Mouse (Mus musculus) heart, embryonic 10.5 days (tissue): Measurements from ENCODE around the gene Mmgt1. TPM values are rescaled to one million over a fixed set of nuclear protein-coding genes. Genes with fewer than 3 reads are reported as not detected.

Experiments
- DNase-seq: peaks from one replicate; pipeline ENCODE4 v3.0.0-alpha.2; 2017; ENCODE audit warnings: low spot score
- H3K27ac ChIP-seq: fragments of 300-500 bp; sonication (generic); 2 replicates; pipeline ENCODE4 v1.5.1; 2016; ENCODE audit warnings: mild to moderate bottlenecking
- H3K27me3 ChIP-seq: fragments of 300-500 bp; sonication (generic); 2 replicates; pipeline ENCODE4 v1.6.1; 2016; ENCODE audit warnings: mild to moderate bottlenecking; ENCODE audit not compliant: poor library complexity, insufficient read depth, severe bottlenecking
- H3K36me3 ChIP-seq: fragments of 300-500 bp; sonication (generic); 2 replicates; pipeline ENCODE4 v1.6.1; 2016; ENCODE audit warnings: mild to moderate bottlenecking, moderate library complexity
- H3K4me1 ChIP-seq: fragments of 300-500 bp; sonication (generic); 2 replicates; pipeline ENCODE4 v1.6.1; 2016; ENCODE audit warnings: mild to moderate bottlenecking
- H3K4me3 ChIP-seq: fragments of 300-500 bp; sonication (generic); 2 replicates; pipeline ENCODE4 v1.5.1; 2016; ENCODE audit warnings: mild to moderate bottlenecking, moderate library complexity
- H3K9me3 ChIP-seq: fragments of 300-500 bp; sonication (generic); 2 replicates; pipeline ENCODE4 v1.6.1; 2016; ENCODE audit warnings: mild to moderate bottlenecking, moderate library complexity
- WGBS: fragments of 180-500 bp; shearing (Covaris S2); methylation state at CpG from one replicate; pipeline ENCODE4 v1.1.7; 2016; 5-methylcytosine and 5-hydroxymethylcytosine counted together
- microRNA-seq: library from miRNA; unstranded; fragments of <30 nt; microRNA quantifications from one replicate; pipeline ENCODE4, GENCODE M21; 2017
- polyA plus RNA-seq: library from polyadenylated mRNA; unstranded; fragments of >200 nt; fragmentation: Nextera tagmentation; extraction: Ambion mirVana; gene quantifications from 2 replicates; pipeline ENCODE4 v1.2.1, GENCODE M21; 2016

The Mmgt1 gene
- polyA plus RNA-seq, 1 experiment from 2014 or later = 24.8 TPM

- DNase-seq = no peak
- WGBS = 77% methylated on average over 3 of the region's 3 CpGs
These were observed 44.3 kb downstream of the Mmgt1 start for GRCm38 (mm10) chrX:56553584-56553983.

GRCm38 (mm10) chrX:56549506-56549905, 48.4 kb downstream of the Mmgt1 start, which contains the start of gene Gm648:
Gm648 (minus strand) TSS chrX:56549606.
- Histone ChIP-seq H3K27ac (no peak within 1 kb of the TSS), H3K4me3 (no peak within 1 kb of the TSS), H3K9me3 (no peaks in the 10 kb centered on the region), H3K4me1 (no peaks in the 10 kb centered on the region), H3K27me3 (no peaks in the 10 kb centered on the region), H3K36me3 (no peaks in the 10 kb centered on the region)
- no peak for DNase-seq
- 83% methylated on average over 7 of the region's 7 CpGs for WGBS

More at GRCm38 (mm10) chrX:56553584-56553983, 44.3 kb downstream of the Mmgt1 start:
- Histone ChIP-seq H3K4me3 (no peak overlapping the region), H3K27me3 (no peaks in the 10 kb centered on the region), H3K27ac (no peak overlapping the region), H3K4me1 (no peaks in the 10 kb centered on the region), H3K36me3 (no peaks in the 10 kb centered on the region), H3K9me3 (no peaks in the 10 kb centered on the region)

GRCm38 (mm10) chrX:56537162-56537561, 60.7 kb downstream of the Mmgt1 start:
- no peak overlapping the region for H3K27ac ChIP-seq
- DNase-seq = no peak

More at GRCm38 (mm10) chrX:56537162-56537561, 60.7 kb downstream of the Mmgt1 start:
- Histone ChIP-seq H3K36me3 (no peaks in the 10 kb centered on the region), H3K4me3 (no peak overlapping the region), H3K4me1 (no peaks in the 10 kb centered on the region), H3K27me3 (no peaks in the 10 kb centered on the region), H3K9me3 (no peaks in the 10 kb centered on the region)
- 49% methylated on average over 4 of the region's 4 CpGs for WGBS

Small RNA genes within 50 kb of the gene (microRNA-seq; reads per million reads assigned to microRNA genes)
- gene Mir5116 = not detected

Other genes starting within 250 kb of the Mmgt1 start
- gene Smim10l2a, start 223.5 kb downstream of the Mmgt1 start, polyA plus RNA-seq = 4.5 and 6.9 TPM in 2 replicates
- gene Gm2174, start 150.1 kb downstream of the Mmgt1 start, polyA plus RNA-seq = 1.5 and 1.7 TPM in 2 replicates
- 19.3 and 23.0 TPM in 2 replicates for gene Ints6l, start 143.2 kb downstream of the Mmgt1 start, polyA plus RNA-seq
- not detected in 2 replicates for gene Gm10477, start 73.3 kb downstream of the Mmgt1 start, polyA plus RNA-seq
- gene Gm648, start 48.5 kb downstream of the Mmgt1 start, polyA plus RNA-seq = 0.16 TPM in 1 of 2 replicates, not detected in the other
- 6.3 and 8.0 TPM in 2 replicates for gene Slc9a6, start 11.7 kb upstream of the Mmgt1 start, polyA plus RNA-seq
- gene Fhl1, start 133.7 kb upstream of the Mmgt1 start, polyA plus RNA-seq = 107 and 130 TPM in 2 replicates
- 1.4 and 1.6 TPM in 2 replicates for gene Map7d3, start 224.3 kb upstream of the Mmgt1 start, polyA plus RNA-seq